Mouse (Mus musculus) ovary, postnatal 10 days (tissue): ENCODE results near the gene Dll3.
"Not testable (repeated sequence)": the region's sequence is repeated elsewhere in the genome, so short reads cannot be mapped to it uniquely, and the experiment has no call there.

Source experiments
- DNase-seq: peaks from one replicate; pipeline ENCODE4 v3.0.0; 2022; ENCODE audit warnings: low spot score

Gene Dll3

GRCm38 (mm10) chr7:28251976-28252375 lies 50.1 kb downstream of the Dll3 start:
- DNase-seq = no peak

- DNase-seq = no peak
Observed at GRCm38 (mm10) chr7:28248957-28249356, 53.1 kb downstream of the Dll3 start.

GRCm38 (mm10) chr7:28243943-28244342 lies 58.1 kb downstream of the Dll3 start:
- not testable (repeated sequence) for DNase-seq
